Mouse (Mus musculus) forebrain, embryonic 15.5 days (tissue): Measurements from ENCODE around the gene Pdzd2. TPM values are rescaled to one million over a fixed set of nuclear protein-coding genes. Genes with fewer than 3 reads are reported as not detected.
"Not testable (repeated sequence)": the region's sequence is repeated elsewhere in the genome, so short reads cannot be mapped to it uniquely, and the experiment has no call there.

Experiments
- ATAC-seq: fragments of 200-750 bp; cut with Nextera tagmentation; replicated peaks from 2 replicates; pipeline ENCODE4 v1.8.0; 2017; ENCODE audit warnings: mild to moderate bottlenecking, moderate TSS enrichment, moderate library complexity
- H3K27ac ChIP-seq: fragments of 300-500 bp; sonication (generic); replicated peaks from 2 replicates; pipeline ENCODE4 v1.5.1; 2015; ENCODE audit warnings: mild to moderate bottlenecking, inconsistent platforms
- H3K27me3 ChIP-seq: fragments of 300-500 bp; sonication (generic); 2 replicates; pipeline ENCODE4 v1.6.1; 2015; ENCODE audit warnings: inconsistent platforms
- H3K36me3 ChIP-seq: fragments of 300-500 bp; sonication (generic); 2 replicates; pipeline ENCODE4 v1.6.1; 2015; ENCODE audit warnings: mild to moderate bottlenecking, inconsistent platforms
- H3K4me1 ChIP-seq: fragments of 300-500 bp; sonication (generic); 2 replicates; pipeline ENCODE4 v1.6.1; 2015; ENCODE audit warnings: inconsistent platforms
- H3K4me2 ChIP-seq: fragments of 300-500 bp; sonication (generic); replicated peaks from 2 replicates; pipeline ENCODE4 v1.6.1; 2015; ENCODE audit warnings: mild to moderate bottlenecking, inconsistent platforms
- H3K4me3 ChIP-seq: fragments of 300-500 bp; sonication (generic); 2 replicates; pipeline ENCODE4 v1.5.1; 2015; ENCODE audit warnings: mild to moderate bottlenecking, inconsistent platforms
- H3K9ac ChIP-seq: fragments of 300-500 bp; sonication (generic); replicated peaks from 2 replicates; pipeline ENCODE4 v1.6.1; 2015; ENCODE audit warnings: mild to moderate bottlenecking, inconsistent platforms
- H3K9me3 ChIP-seq: fragments of 300-500 bp; sonication (generic); 2 replicates; pipeline ENCODE4 v1.6.1; 2016; ENCODE audit warnings: inconsistent platforms
- WGBS: fragments of 180-500 bp; shearing (Covaris S2); methylation state at CpG from one replicate; pipeline ENCODE4 v1.1.7; 2015; ENCODE audit warnings: mixed read lengths; 5-methylcytosine and 5-hydroxymethylcytosine counted together
- polyA plus RNA-seq: library from polyadenylated mRNA; unstranded; fragments of >200 nt; fragmentation: Nextera tagmentation; extraction: Ambion mirVana; gene quantifications from 2 replicates; pipeline ENCODE4 v1.2.1, GENCODE M21; 2015

Pdzd2 gene
- polyA plus RNA-seq, 1 experiment from 2014 or later: 10.3 TPM

DNA sequence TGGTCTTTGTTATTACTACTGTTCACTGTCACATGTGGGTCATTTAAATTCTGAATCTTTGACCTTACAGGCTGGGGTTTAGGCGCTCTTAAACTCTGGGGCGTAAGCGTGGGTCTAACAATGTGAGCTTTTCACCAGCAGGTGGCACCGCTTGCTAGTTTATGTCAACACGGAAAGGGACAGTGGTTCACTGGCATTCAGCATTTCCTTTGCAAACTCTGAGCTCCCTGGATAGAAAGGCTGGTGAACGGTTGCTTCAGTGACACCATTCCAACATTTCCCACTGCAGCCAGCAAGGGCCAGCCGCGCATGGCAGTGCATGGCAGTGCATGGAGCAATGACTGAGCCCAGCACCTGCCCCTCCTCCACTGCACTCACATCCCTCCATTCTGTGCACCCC, 368.5 kb downstream of the Pdzd2 start:
- WGBS: 4% methylated on average over 8 of the region's 8 CpGs
- peak; percentile 63 for ATAC-seq
- Histone ChIP-seq H3K27me3 (no peaks in the 10 kb centered on the region), H3K36me3 (no peaks in the 10 kb centered on the region), H3K9me3 (no peaks in the 10 kb centered on the region), H3K4me3 (no peak overlapping the region), H3K27ac (no peak overlapping the region), H3K9ac (no peak overlapping the region), H3K4me2 (no peak overlapping the region), H3K4me1 (peaks cover 26% of the 10 kb centered on the region)

DNA sequence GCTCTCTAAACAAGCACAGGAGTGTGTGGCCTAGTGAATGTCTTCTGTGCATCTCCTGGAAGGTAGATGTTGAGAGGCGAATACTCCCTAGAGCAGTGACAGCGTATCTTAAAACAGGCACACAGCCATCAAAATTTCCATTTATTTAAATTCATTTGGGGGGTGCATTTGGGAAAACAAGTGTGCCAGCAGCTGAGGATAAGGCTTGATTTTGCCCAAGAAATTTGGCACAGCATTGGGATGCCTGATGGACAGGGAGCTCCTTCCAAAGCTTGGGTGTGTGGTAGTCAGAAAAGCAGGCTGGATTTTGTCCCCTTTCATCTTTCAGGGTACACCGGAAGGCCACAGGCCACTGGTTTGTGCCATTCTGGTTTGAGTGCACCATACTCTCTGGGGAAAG, 369.6 kb downstream of the Pdzd2 start:
- H3K27ac ChIP-seq: peak overlapping the region; percentile 72
- ATAC-seq: no peak

DNA sequence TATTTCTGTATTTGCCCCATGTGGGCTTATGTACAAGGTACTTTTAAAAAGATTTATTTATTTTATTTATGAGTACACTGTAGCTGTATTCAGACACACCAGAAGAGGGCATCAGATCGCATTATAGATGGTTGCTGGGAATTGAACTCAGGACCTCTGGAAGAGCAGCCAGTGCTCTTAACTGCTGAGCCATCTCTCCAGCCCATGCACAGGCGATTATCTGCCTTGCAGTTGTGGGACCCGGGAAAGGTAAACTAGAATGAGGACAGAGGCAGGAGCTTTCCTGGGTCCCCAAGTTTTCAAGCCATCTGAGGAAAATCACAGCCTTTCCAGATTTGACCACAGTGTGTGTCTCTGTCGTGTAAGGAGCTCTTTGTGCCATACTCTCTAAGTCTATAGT, 370.9 kb downstream of the Pdzd2 start:
- Histone ChIP-seq H3K4me1 (peaks cover 30% of the 10 kb centered on the region), H3K36me3 (no peaks in the 10 kb centered on the region), H3K4me3 (no peak overlapping the region), H3K27me3 (no peaks in the 10 kb centered on the region), H3K27ac (no peak overlapping the region), H3K9ac (no peak overlapping the region), H3K9me3 (no peaks in the 10 kb centered on the region), H3K4me2 (no peak overlapping the region)
- no peak for ATAC-seq
- 87% methylated on average over 4 of the region's 4 CpGs for WGBS

More for the DNA sequence above, 369.6 kb downstream of the Pdzd2 start:
- no peak overlapping the region for H3K4me3 ChIP-seq
- H3K9ac ChIP-seq: no peak overlapping the region
- H3K36me3 ChIP-seq: no peaks in the 10 kb centered on the region
- no peaks in the 10 kb centered on the region for H3K27me3 ChIP-seq
- H3K4me1 ChIP-seq: peaks cover 29% of the 10 kb centered on the region
- no peaks in the 10 kb centered on the region for H3K9me3 ChIP-seq
- H3K4me2 ChIP-seq: no peak overlapping the region
- 80% methylated on average over 3 of the region's 3 CpGs for WGBS

DNA sequence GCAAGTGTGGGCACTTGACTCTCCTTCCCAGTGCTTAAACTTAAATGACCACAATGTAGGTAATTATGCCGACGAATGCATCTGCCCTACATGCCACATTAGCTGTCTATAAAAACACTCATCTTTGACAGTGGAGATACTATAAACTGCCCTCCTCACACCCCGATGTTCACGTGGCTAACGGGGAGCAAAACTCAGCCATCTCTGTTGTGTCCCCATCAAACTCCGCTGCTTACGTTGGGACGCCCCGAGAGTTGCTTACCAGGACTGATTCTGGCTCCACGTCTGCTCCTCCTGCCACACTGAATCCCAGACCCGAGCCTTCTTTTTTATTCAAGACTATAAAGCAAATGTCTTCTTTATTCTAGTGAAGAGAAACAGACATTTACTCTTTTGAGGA, 371.4 kb downstream of the Pdzd2 start:
- Histone ChIP-seq H3K9me3 (no peaks in the 10 kb centered on the region), H3K4me2 (no peak overlapping the region), H3K9ac (no peak overlapping the region), H3K4me3 (no peak overlapping the region), H3K27ac (no peak overlapping the region), H3K4me1 (peaks cover 30% of the 10 kb centered on the region), H3K27me3 (no peaks in the 10 kb centered on the region), H3K36me3 (no peaks in the 10 kb centered on the region)
- 58% methylated on average over 11 of the region's 11 CpGs for WGBS
- no peak for ATAC-seq

DNA sequence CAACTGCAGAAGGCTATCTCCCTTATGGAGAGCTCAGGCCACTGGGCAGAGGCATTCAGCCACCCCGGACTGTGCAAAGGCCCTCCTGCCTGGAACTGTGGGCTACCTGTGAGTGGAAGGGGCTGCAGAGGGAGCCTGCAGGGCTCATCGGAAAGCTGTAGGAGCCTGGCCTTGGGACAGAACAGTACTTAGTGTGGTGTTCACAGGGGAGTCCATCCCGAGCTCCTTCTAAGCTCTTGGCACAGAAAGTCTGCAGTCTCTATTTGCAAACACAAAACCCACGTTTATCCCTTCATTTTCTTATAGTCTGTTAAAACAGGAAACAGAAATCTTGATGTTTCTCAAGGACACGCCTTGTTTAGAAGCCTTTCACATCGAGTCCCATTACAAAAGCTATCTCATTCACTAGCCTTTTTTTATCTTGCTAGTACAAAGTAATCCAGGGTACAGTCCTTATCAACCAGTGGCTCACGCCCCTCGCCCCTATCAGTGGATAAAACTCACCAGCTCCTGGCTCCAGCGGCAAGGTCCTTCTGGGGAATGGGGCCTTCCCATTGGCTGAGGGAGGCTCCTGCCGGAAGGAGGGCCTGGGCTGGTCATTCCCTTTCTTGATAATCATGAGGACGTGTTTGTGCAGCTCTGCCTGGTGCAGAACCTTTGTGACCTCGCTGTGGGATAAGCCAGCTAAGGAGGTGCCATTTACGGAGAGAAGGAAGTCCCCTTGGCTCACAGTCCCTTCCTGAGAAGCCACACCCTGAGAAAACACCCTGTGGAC, 372.2 kb downstream of the Pdzd2 start:
- H3K36me3 ChIP-seq: no peaks in the 10 kb centered on the region
- no peak for ATAC-seq
- H3K9me3 ChIP-seq: no peaks in the 10 kb centered on the region
- WGBS: 50% methylated on average over 13 of the region's 13 CpGs
- H3K4me2 ChIP-seq: no peak overlapping the region
- H3K27me3 ChIP-seq: no peaks in the 10 kb centered on the region
- no peak overlapping the region for H3K4me3 ChIP-seq
- H3K4me1 ChIP-seq: peaks cover 30% of the 10 kb centered on the region
- no peak overlapping the region for H3K9ac ChIP-seq
- no peak overlapping the region for H3K27ac ChIP-seq

DNA sequence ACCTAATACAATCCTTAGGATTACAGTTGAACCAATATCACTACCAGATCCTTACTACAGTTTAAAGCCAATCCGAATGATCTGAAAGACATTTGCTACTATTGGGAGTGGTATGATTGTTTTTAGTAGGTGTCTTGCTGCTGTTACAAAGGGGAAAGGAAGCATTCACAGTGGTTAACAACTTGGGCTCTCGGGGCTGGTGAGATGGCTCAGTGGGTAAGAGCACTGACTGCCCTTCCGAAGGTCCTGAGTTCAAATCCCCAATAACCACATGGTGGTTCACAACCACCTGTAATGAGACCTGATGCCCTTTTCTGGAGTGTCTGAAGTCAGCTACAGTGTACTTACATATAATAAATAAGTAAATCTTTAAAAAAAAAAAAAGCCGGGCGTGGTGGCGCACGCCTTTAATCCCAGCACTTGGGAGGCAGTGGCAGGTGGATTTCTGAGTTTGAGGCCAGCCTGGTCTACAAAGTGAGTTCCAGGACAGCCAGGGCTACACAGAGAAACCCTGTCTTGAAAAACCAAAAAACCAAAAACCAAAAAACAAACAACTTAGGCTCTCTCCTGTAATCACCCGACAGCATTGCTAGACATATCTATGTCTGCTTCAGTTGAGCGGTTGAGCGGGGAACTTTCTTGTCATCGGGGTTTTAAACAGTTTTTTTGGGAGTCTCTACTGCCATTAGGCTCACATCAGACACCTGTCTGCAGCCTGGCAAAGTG, 373.0 kb downstream of the Pdzd2 start:
- peaks cover 30% of the 10 kb centered on the region for H3K4me1 ChIP-seq
- WGBS: 86% methylated on average over 11 of the region's 11 CpGs
- not testable (repeated sequence) for H3K27me3 ChIP-seq, H3K36me3 ChIP-seq, ATAC-seq, H3K9ac ChIP-seq, H3K4me2 ChIP-seq, H3K4me3 ChIP-seq, H3K9me3 ChIP-seq
- peak overlapping the region; percentile 87 for H3K27ac ChIP-seq

DNA sequence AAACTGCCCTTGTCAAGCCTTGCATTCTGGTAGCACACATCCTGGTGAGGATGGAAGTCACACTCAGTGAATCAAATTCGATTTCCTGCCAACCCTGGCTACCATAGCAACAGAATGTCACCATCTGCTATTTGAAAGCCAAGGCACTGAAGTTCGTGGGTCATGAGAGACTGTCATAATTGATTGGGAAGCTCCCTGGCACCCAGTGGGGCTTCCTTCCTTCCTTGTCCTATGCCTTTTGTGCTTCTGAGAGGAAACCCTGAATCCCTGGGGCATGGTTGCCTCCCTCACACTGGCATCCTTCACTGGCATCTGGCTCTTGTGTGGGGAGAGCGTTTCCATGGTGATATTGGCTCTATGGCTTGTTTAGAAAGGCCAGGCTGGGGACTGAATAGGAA, 373.7 kb downstream of the Pdzd2 start:
- Histone ChIP-seq H3K9ac (no peak overlapping the region), H3K4me2 (peak overlapping the region; percentile 1; the same call in 1 of the 2 replicates), H3K4me1 (peaks cover 26% of the 10 kb centered on the region), H3K27ac (peak overlapping the region; percentile 87), H3K4me3 (no peak overlapping the region), H3K27me3 (no peaks in the 10 kb centered on the region), H3K36me3 (no peaks in the 10 kb centered on the region), H3K9me3 (no peaks in the 10 kb centered on the region)
- WGBS: 11% methylated on average over 3 of the region's 3 CpGs
- ATAC-seq: peak; percentile 92

DNA sequence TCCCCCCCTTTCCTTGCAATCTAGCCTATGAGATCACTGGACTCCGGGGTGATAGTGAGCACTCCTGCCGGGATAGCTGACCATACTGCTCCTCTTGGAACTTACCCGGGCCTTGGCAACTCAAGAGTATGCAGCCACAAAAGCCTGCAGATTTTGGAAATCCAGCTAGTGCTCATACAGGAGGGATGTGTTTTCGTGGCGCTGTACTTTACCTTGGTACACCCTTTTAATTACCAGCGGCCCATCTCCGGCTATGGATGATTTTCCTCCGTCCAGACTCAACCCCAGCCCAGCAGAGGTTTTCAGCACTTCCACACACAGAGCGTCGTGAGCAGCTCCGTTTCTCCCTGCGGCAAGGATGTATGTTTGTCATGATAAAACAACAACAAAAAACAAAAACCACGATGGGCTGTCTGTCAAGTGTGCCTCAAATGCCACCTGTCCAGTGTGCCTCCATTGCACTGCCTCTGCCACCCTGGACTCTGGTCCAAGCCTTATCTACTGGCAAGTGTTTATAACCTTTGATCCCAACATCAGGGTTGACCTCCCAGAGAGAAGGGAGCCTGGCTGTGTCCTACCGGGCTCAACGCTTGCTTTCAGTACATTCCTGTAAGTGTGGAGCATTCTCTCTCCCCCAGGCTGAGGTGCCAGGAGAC, 374.2 kb downstream of the Pdzd2 start:
- Histone ChIP-seq H3K4me3 (no peak overlapping the region), H3K4me2 (peak overlapping the region; percentile 1; the same call in 1 of the 2 replicates), H3K27me3 (no peaks in the 10 kb centered on the region), H3K9me3 (no peaks in the 10 kb centered on the region), H3K27ac (peak overlapping the region; percentile 87), H3K36me3 (no peaks in the 10 kb centered on the region), H3K9ac (no peak overlapping the region), H3K4me1 (peaks cover 24% of the 10 kb centered on the region)
- ATAC-seq: peak; percentile 43
- WGBS: 75% methylated on average over 15 of the region's 15 CpGs

DNA sequence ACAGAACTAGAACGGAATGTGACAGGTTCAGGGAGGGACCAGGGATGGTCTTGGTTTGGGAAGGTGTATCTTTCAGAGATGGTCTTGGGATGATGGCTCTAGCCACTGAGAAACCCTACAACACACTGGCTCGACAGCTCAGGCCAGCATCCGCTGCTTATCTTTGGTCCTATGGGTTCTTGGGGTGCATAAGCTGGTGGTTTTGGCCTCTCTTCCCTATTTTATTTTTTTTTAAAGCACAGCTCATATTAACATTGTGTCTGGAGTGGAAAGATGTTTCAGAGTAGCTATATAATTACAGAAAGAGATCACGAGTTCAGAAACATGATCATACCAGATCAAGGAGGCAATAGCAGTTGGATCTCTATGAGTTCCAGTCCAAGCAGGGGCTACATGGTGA, 375.6 kb downstream of the Pdzd2 start:
- no peak overlapping the region for H3K27ac ChIP-seq
- ATAC-seq: no peak
- H3K4me1 ChIP-seq: peaks cover 22% of the 10 kb centered on the region
- WGBS: 93% methylated on average over 4 of the region's 4 CpGs
- H3K4me3 ChIP-seq: no peak overlapping the region
- H3K9me3 ChIP-seq: no peaks in the 10 kb centered on the region
- H3K4me2 ChIP-seq: no peak overlapping the region
- no peaks in the 10 kb centered on the region for H3K36me3 ChIP-seq
- no peaks in the 10 kb centered on the region for H3K27me3 ChIP-seq
- H3K9ac ChIP-seq: no peak overlapping the region

DNA sequence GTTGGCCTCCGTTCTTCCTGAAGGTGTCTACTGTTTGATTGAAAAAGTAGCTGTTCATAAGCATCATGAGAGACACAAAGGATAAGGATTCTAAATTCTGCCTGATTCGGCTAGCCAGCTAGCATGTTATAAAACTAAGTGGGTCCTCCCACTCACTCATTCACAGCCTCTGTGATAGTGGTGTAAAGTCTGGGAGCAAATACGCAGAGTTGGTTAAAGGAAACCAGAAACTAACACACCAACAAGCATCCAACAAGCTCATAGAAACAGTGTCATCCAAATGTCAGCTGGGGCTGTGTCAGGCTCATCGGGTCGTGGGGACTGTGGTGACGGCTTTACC, 377.1 kb downstream of the Pdzd2 start:
- H3K4me3 ChIP-seq: no peak overlapping the region
- ATAC-seq: no peak
- no peaks in the 10 kb centered on the region for H3K27me3 ChIP-seq
- peaks cover 18% of the 10 kb centered on the region for H3K4me1 ChIP-seq
- 88% methylated on average over 6 of the region's 6 CpGs for WGBS
- no peak overlapping the region for H3K9ac ChIP-seq
- no peak overlapping the region for H3K27ac ChIP-seq
- H3K36me3 ChIP-seq: no peaks in the 10 kb centered on the region
- H3K4me2 ChIP-seq: no peak overlapping the region
- H3K9me3 ChIP-seq: no peaks in the 10 kb centered on the region

DNA sequence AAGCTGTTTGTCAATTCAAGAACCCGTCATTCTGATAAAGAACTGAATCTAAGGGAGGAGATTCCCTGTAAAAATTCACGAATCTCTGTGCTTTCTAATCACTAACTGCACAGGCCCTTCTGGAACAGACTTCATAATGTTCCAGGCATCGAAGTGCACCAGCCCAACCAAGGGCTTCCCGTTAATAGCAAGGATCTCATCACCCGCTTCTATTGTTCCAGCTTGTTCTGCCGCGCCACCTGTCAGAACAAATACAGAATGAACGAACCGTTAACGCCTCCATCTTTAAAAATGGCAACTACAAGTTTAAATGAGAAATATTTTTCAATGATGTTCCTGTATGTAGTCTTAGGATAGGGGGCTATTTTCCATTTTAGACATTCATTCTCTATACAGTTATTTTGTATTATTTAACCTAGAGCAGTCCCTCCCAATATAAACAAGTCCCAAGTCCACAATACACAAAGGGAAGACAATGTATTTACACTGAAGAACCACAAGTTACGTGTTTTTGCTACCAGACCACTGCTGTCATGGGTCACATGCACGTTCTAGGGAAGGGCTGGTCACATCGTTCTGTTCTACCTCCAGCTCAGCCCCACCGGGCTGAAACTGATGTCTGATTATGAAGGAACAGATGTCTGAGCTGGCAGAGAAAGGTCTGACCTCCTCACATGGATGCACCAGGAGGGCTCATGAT, 377.6 kb downstream of the Pdzd2 start:
- Histone ChIP-seq H3K9ac (no peak overlapping the region), H3K4me2 (no peak overlapping the region), H3K9me3 (no peaks in the 10 kb centered on the region), H3K27me3 (no peaks in the 10 kb centered on the region), H3K4me3 (no peak overlapping the region), H3K27ac (no peak overlapping the region), H3K4me1 (peaks cover 17% of the 10 kb centered on the region), H3K36me3 (no peaks in the 10 kb centered on the region)
- ATAC-seq: no peak
- 88% methylated on average over 14 of the region's 14 CpGs for WGBS
